Mouse (Mus musculus) liver, postnatal 0 days (tissue): ENCODE measurements around the gene Serping1.

Source experiments
- CTCF ChIP-seq: sonication (generic); IDR thresholded peaks from 2 replicates; pipeline ENCODE4 v1.5.1; 2016; ENCODE audit warnings: antibody characterized with exemption, low read depth
- EP300 ChIP-seq: IDR thresholded peaks from 2 replicates; pipeline ENCODE4 v1.6.1; 2016; ENCODE audit warnings: antibody characterized with exemption, low read depth, mild to moderate bottlenecking

DNA sequence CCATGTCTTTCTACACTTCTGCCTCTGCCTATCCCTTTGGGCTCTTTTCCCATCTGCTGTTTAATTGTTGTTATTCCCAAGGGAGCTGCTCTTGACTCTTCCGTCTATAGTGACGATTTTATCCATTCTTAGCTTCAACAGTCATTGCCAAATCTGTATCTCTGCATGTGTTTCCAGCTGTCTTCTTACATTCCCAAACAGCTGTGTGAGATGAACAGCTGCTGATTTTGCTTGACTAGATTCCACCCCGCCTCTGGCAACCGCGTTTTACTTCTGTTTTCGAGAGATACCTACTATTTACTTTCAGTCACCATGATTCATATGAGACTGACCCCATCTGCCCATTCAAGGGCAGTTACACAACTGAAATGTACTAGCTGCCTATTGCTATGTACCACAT lies 25.1 kb downstream of the Serping1 start:
- no peak for TF ChIP-seq CTCF
- no peak for TF ChIP-seq EP300
